Mouse (Mus musculus): ENCODE measurements at regions not wholly inside any gene's neighbourhood (a gene's known extent, or its start where the extent isn't known, plus 50 kb on each side); places are given as distances from the start of the nearest gene placed in this dataset.

GRCm38 (mm10) chr8:47769452-47769851, 52.5 kb upstream of the Cldn24 start:
- intact Hi-C loops (cut with DNase I), result no loop called here
- Histone ChIP-seq H3K4me3 (no peak overlapping the region), H3K27ac (no peak overlapping the region)
- no peak for TF ChIP-seq CTCF (IDR thresholded peaks at IDR 0.05)
- DNase-seq, result no peak

GRCm38 (mm10) chr8:47768751-47769150, 53.2 kb upstream of the Cldn24 start:
- TF ChIP-seq CTCF (IDR thresholded peaks at IDR 0.05), result no peak
- Histone ChIP-seq H3K27ac (0 out of 2 replicates have a peak overlapping the region, but pooled peaks have one; percentile 8), H3K4me3 (no peak overlapping the region)
- DNase-seq, result peak; percentile 36
- intact Hi-C loops (cut with DNase I), result no loop called here

GRCm38 (mm10) chr8:47764480-47764879, 50.7 kb upstream of the Cdkn2aip start:
- Histone ChIP-seq H3K4me3 (peak overlapping the region; percentile 59), H3K27ac (peak overlapping the region; percentile 65)
- DNase-seq, result peak; percentile 77
- no peak for TF ChIP-seq CTCF (IDR thresholded peaks at IDR 0.05)
- intact Hi-C loops (cut with DNase I), result no loop called here

GRCm38 (mm10) chr8:47764068-47764467, 50.3 kb upstream of the Cdkn2aip start:
- H3K27ac ChIP-seq, result peak overlapping the region; percentile 65

More at GRCm38 (mm10) chr8:47764068-47764467, 50.3 kb upstream of the Cdkn2aip start:
- TF ChIP-seq CTCF (IDR thresholded peaks at IDR 0.05), result no peak
- peak overlapping the region; percentile 59 for H3K4me3 ChIP-seq
- no peak for DNase-seq
- intact Hi-C loops (cut with DNase I), result no loop called here

Data from gastrocnemius, adult 2 months (tissue).